10 mouse cellular contexts compared by ENCODE assay signal in the genomic region with DNA sequence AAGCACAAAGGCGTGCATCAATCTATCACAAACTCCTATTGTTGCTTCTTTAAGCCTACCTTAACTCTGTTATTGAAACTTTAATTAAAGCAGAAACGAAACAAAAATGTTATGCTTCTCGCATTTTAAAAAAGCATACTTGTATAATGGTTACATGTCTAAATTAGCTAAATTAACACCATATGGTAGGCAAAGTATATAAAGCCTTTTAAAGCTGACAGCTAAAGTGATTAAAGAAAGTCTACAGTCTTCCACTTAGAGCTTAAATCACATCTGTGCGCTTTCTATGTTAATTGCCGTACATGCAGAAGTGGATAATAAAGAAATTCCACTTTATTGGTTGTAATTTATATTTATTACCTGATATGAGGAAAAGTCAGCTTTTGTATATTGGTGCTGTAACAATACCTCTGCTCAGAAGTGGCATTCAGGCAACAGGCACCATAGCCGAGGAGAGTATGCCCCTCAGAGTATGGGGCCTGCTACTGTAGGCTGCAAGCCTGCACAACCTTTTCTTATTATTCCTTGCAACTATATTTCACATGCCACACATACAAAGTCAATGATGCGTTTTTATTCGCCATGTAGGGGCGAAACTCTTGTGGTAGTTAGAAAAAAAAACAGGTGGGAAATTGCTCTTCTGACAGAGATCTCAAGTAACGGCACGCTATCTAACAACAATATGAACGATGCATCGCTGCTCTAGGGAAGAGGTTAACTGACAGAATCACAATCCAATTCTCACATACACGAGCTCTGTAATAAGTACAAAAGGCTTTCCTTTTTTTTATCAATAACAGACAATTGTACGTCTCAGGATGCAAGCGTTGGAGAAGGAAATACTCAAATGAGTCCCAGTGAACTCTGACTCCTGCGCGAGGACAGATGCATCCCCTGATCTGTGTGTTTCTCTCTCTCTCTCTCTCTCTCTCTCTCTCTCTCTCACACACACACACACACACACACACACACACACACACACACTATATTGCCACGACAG. TPM values are rescaled to one million over a fixed set of nuclear protein-coding genes. Genes with fewer than 3 reads are reported as not detected.
DNase-seq lines count a peak whose midpoint lies in the region; ATAC-seq and TF ChIP-seq lines count a peak whose summit lies in the region.
"Had no signal": no experiment of that assay in that cellular context is flagged by ENCODE, and none has a peak within 500 bp of the region (broad histone marks: within the 10 kb centered on the region; RNA-seq: fewer than 3 reads in every experiment).

No protein-coding gene starts in this region.

- H3K9ac ChIP-seq in kidney, postnatal 0 days (ENCODE audit: low read depth, low read length), result no peak overlapping the region
- peak overlapping the region; percentile 88 for H3K9ac ChIP-seq in embryonic facial prominence, embryonic 11.5 days (replicated peaks; ENCODE audit: low read length)
- no peak overlapping the region for H3K9ac ChIP-seq in intestine, postnatal 0 days (ENCODE audit: low read depth, low read length)

- DNase-seq in kidney, postnatal 0 days (ENCODE audit: low spot score), result no peak
- DNase-seq in kidney, adult 9 months, result no peak
- DNase-seq in embryonic facial prominence, embryonic 11.5 days (ENCODE audit: low spot score), result peak; percentile 60
- peak; percentile 53 for DNase-seq in retina, postnatal 1 day
- no peak for DNase-seq in spleen, adult 18-20 months
- no peak for DNase-seq in thymus, postnatal 10 days (ENCODE audit: low spot score in 2 of 2)
- no peak for DNase-seq in kidney, postnatal 25 days
- DNase-seq: kidney, postnatal 36 days; lung, postnatal 14 days had no signal

- peak; percentile 47 for TF ChIP-seq CTCF in kidney, postnatal 0 days (IDR thresholded peaks at IDR 0.05; ENCODE audit: low read depth)
- TF ChIP-seq CTCF in intestine, postnatal 0 days (IDR thresholded peaks at IDR 0.05; ENCODE audit: low read depth), result peak; percentile 49

- 42% methylated on average over 19 of the region's 19 CpGs for WGBS in kidney, postnatal 0 days
- WGBS in embryonic facial prominence, embryonic 11.5 days, result 9% methylated on average over 19 of the region's 19 CpGs
- WGBS in intestine, postnatal 0 days, result 37% methylated on average over 19 of the region's 19 CpGs

- no peak overlapping the region for H3K27ac ChIP-seq in kidney, postnatal 0 days
- peak overlapping the region; percentile 89 for H3K27ac ChIP-seq in embryonic facial prominence, embryonic 11.5 days (replicated peaks; ENCODE audit: low read depth, low read length)
- no peak overlapping the region for H3K27ac ChIP-seq in intestine, postnatal 0 days (ENCODE audit: low read depth, low read length)

- H3K9me3 ChIP-seq in kidney, postnatal 0 days (replicated peaks; ENCODE audit: low read length), result no peaks in the 10 kb centered on the region
- no peaks in the 10 kb centered on the region for H3K9me3 ChIP-seq in embryonic facial prominence, embryonic 11.5 days (replicated peaks; ENCODE audit: control insufficient read depth, low read length)
- no peaks in the 10 kb centered on the region for H3K9me3 ChIP-seq in intestine, postnatal 0 days (ENCODE audit: control insufficient read depth)

- no peak for ATAC-seq in kidney, postnatal 0 days (replicated peaks; ENCODE audit: low FRiP score, low read depth)
- ATAC-seq in embryonic facial prominence, embryonic 11.5 days (replicated peaks; ENCODE audit: insufficient number of reproducible peaks, low FRiP score, low TSS enrichment, low read depth), result no peak
- no peak for ATAC-seq in intestine, postnatal 0 days

- no peaks in the 10 kb centered on the region for H3K36me3 ChIP-seq in kidney, postnatal 0 days (ENCODE audit: insufficient read depth, low read length)
- no peaks in the 10 kb centered on the region for H3K36me3 ChIP-seq in embryonic facial prominence, embryonic 11.5 days (replicated peaks; ENCODE audit: control insufficient read depth, insufficient read depth, low read depth, low read length)
- H3K36me3 ChIP-seq in intestine, postnatal 0 days (ENCODE audit: control insufficient read depth, insufficient read depth), result no peaks in the 10 kb centered on the region

- peaks cover 20% of the 10 kb centered on the region for H3K4me1 ChIP-seq in kidney, postnatal 0 days (replicated peaks; ENCODE audit: insufficient read depth, low read length)
- peaks cover 5% of the 10 kb centered on the region for H3K4me1 ChIP-seq in embryonic facial prominence, embryonic 11.5 days (ENCODE audit: control insufficient read depth, insufficient read depth, low read length)
- 0 out of 2 replicates have a peak, but pooled peaks cover 3% of the 10 kb centered on the region for H3K4me1 ChIP-seq in intestine, postnatal 0 days (replicated peaks; ENCODE audit: control insufficient read depth, insufficient read depth, low read length)

- H3K27me3 ChIP-seq in kidney, postnatal 0 days (ENCODE audit: insufficient read depth, low read length), result peaks cover 69% of the 10 kb centered on the region
- 0 out of 2 replicates have a peak, but pooled peaks cover 8% of the 10 kb centered on the region for H3K27me3 ChIP-seq in embryonic facial prominence, embryonic 11.5 days (ENCODE audit: control insufficient read depth, insufficient read depth, low read length)
- peaks cover 89% of the 10 kb centered on the region for H3K27me3 ChIP-seq in intestine, postnatal 0 days (replicated peaks; ENCODE audit: control insufficient read depth, insufficient read depth, low read length)

- H3K4me3 ChIP-seq in kidney, postnatal 0 days (replicated peaks; ENCODE audit: low read depth, low read length), result no peak overlapping the region
- H3K4me3 ChIP-seq in embryonic facial prominence, embryonic 11.5 days (ENCODE audit: low read depth, low read length), result peak overlapping the region; percentile 85
- no peak overlapping the region for H3K4me3 ChIP-seq in intestine, postnatal 0 days (ENCODE audit: low read depth, low read length)

- H3K4me2 ChIP-seq in kidney, postnatal 0 days (ENCODE audit: low read length), result no peak overlapping the region
- H3K4me2 ChIP-seq in embryonic facial prominence, embryonic 11.5 days (ENCODE audit: low read depth, low read length), result peak overlapping the region; percentile 97
- peak overlapping the region; percentile 64; the same call in 1 of the 2 replicates for H3K4me2 ChIP-seq in intestine, postnatal 0 days (replicated peaks; ENCODE audit: low read depth)

RNA-seq across cellular contexts. Expression of a gene that starts 5.9 kb away (rescaled TPM):
- polyA plus RNA-seq in kidney, postnatal 0 days (2015; fragmentation: Nextera tagmentation; extraction: Ambion mirVana), result 0.22 and 0.30 TPM in 2 replicates
- polyA plus RNA-seq in embryonic facial prominence, embryonic 11.5 days (2014; fragmentation: Nextera tagmentation; extraction: Ambion mirVana), result 7.2 and 7.9 TPM in 2 replicates
- 0.31 and 0.41 TPM in 2 replicates for polyA plus RNA-seq in intestine, postnatal 0 days (2015; fragmentation: Nextera tagmentation; extraction: Ambion mirVana)

Comparison
In these comparisons a context has a peak if more than half of its experiments do, and no peak if none do; other contexts are left out.
1. DNase-seq: peak in embryonic facial prominence, embryonic 11.5 days (single experiment) and retina, postnatal 1 day (single experiment); none in kidney, postnatal 0 days (single experiment), kidney, adult 9 months (single experiment), spleen, adult 18-20 months (0 of 2), thymus, postnatal 10 days (0 of 2) and kidney, postnatal 25 days (0 of 2).